Mouse (Mus musculus) layer of hippocampus, postnatal 36 days (tissue): ENCODE measurements around the gene Robo1. TPM values are rescaled to one million over a fixed set of nuclear protein-coding genes. Genes with fewer than 3 reads are reported as not detected.
"Not testable (repeated sequence)": the region's sequence is repeated elsewhere in the genome, so short reads cannot be mapped to it uniquely, and the experiment has no call there.

ENCODE experiments used
- DNase-seq, 2 experiments: peaks; one replicate each; pipeline ENCODE4 v3.0.0; 2022
- total RNA-seq, 2 experiments: library from RNA; stranded (reverse); gene quantifications; 2 replicates each; pipeline ENCODE4 v1.2.3; 2021

Robo1 gene
- total RNA-seq, 2 experiments from 2014 or later = 59.3 to 67.0 TPM

GRCm38 (mm10) chr16:72444428-72445135, 136.5 kb downstream of the Robo1 start:
- no peak for DNase-seq

GRCm38 (mm10) chr16:72458155-72458554, 150.0 kb downstream of the Robo1 start:
- DNase-seq = no peak

- DNase-seq = no peak
These were observed 150.5 kb downstream of the Robo1 start for GRCm38 (mm10) chr16:72458576-72458975.

- DNase-seq = no peak
These were observed 157.6 kb downstream of the Robo1 start for GRCm38 (mm10) chr16:72465696-72466095.

- DNase-seq = no peak
These were observed 162.0 kb downstream of the Robo1 start for GRCm38 (mm10) chr16:72470037-72470673.

- DNase-seq = peak; percentile 9 to 18
These were observed 202.7 kb downstream of the Robo1 start for GRCm38 (mm10) chr16:72510716-72511199.

- DNase-seq = no peak
These were observed 223.2 kb downstream of the Robo1 start for GRCm38 (mm10) chr16:72531337-72531736.

GRCm38 (mm10) chr16:72533900-72534571, 225.9 kb downstream of the Robo1 start:
- no peak for DNase-seq

- DNase-seq = no peak
These were observed 230.1 kb downstream of the Robo1 start for GRCm38 (mm10) chr16:72538171-72538570.

GRCm38 (mm10) chr16:72543928-72544327, 235.8 kb downstream of the Robo1 start:
- DNase-seq = no peak

GRCm38 (mm10) chr16:72544950-72545349, 236.8 kb downstream of the Robo1 start:
- no peak for DNase-seq

GRCm38 (mm10) chr16:72551672-72552243, 243.7 kb downstream of the Robo1 start:
- no peak for DNase-seq

GRCm38 (mm10) chr16:72553713-72554112, 245.6 kb downstream of the Robo1 start:
- no peak for DNase-seq

- not testable (repeated sequence) for DNase-seq
These were observed 254.0 kb downstream of the Robo1 start for GRCm38 (mm10) chr16:72562149-72562548.

GRCm38 (mm10) chr16:72563196-72563963, 255.3 kb downstream of the Robo1 start:
- no peak for DNase-seq

- no peak for DNase-seq
These were observed 267.1 kb downstream of the Robo1 start for GRCm38 (mm10) chr16:72575171-72575570.

- no peak for DNase-seq
These were observed 268.9 kb downstream of the Robo1 start for GRCm38 (mm10) chr16:72576956-72577355.

- DNase-seq = no peak
These were observed 276.5 kb downstream of the Robo1 start for GRCm38 (mm10) chr16:72584454-72585159.

GRCm38 (mm10) chr16:72585160-72585813, 277.2 kb downstream of the Robo1 start:
- no peak for DNase-seq

- DNase-seq = no peak
These were observed 279.4 kb downstream of the Robo1 start for GRCm38 (mm10) chr16:72587376-72588072.
